Mouse (Mus musculus) splenic B cell, adult 2 months (primary cell): Measurements from ENCODE around the gene Rhox2c.
"Not testable (repeated sequence)": the region's sequence is repeated elsewhere in the genome, so short reads cannot be mapped to it uniquely, and the experiment has no call there.

ENCODE experiments used
- DNase-seq: peaks from one replicate; pipeline ENCODE4 v3.0.0-alpha.2; 2011; ENCODE audit warnings: low read depth, low spot score
- H3K27me3 ChIP-seq: 2 replicates; pipeline ENCODE4 v1.6.1; 2012; ENCODE audit warnings: mild to moderate bottlenecking, low read length, moderate library complexity, mixed read lengths; ENCODE audit not compliant: control insufficient read depth, poor library complexity, insufficient read depth, severe bottlenecking
- H3K36me3 ChIP-seq: 2 replicates; pipeline ENCODE4 v1.6.1; 2012; ENCODE audit warnings: mild to moderate bottlenecking, low read length, moderate library complexity, mixed read lengths; ENCODE audit not compliant: control insufficient read depth, poor library complexity, insufficient read depth, severe bottlenecking

Gene Rhox2c

DNA sequence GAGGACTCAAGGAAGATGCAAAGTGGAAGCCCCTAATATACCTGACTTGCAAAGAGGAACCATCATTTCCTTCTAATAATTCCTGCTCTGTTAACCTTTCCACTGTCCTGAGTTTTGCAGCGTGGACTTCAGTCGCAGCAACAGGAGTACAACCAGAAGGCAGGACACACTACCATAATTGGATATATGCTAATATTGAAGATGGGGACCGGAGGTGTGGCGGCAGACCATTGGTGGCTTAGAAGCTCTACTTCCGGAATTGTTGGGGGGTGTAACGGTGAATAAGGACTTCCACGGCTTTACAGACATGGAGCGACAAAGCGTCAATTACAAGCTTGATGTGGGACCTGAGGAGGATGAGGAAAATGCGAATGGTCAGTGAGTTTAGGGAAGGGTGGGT is at the start of gene Rhox2c:
Gene Rhox2c, plus strand, starts transcription at position 301 of the 400 bp plus-strand sequence.
- not testable (repeated sequence) for H3K36me3 ChIP-seq, H3K27me3 ChIP-seq, DNase-seq

DNA sequence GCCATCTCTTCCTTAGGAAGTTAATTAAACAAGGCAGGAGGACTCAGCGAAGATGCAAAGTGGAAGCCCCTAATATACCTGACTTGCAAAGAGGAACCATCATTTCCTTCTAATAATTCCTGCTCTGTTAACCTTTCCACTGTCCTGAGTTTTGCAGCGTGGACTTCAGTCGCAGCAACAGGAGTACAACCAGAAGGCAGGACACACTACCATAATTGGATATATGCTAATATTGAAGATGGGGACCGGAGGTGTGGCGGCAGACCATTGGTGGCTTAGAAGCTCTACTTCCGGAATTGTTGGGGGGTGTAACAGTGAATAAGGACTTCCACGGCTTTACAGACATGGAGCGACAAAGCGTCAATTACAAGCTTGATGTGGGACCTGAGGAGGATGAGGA is 41.7 kb upstream of the Rhox2c start, which contains the start of gene Rhox2b:
Gene Rhox2b, plus strand, starts transcription at position 301 of the 400 bp plus-strand sequence.
- H3K36me3 ChIP-seq, DNase-seq, H3K27me3 ChIP-seq: not testable (repeated sequence)

DNA sequence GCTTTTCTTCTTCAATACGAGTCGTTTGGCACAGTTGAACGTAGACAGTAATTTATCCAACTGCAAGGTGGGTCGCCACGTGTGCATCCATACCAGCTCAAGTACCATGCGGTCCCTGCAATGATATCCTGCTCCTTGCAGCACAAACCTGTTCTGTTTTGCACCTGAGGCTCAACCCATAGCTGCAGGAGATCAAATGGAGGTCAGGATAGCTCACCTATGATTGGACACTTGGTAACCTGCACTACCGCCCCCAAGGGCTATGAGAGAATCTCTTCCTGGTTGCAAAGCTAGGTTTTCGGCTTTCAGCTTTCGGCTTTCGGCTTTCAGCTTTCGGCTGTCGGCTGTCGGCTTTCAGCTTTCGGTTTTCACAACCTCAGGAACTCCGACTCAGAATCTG is 21.3 kb upstream of the Rhox2c start, which contains the start of gene Rhox4b:
Gene Rhox4b, plus strand, starts transcription at position 301 of the 400 bp plus-strand sequence.
- not testable (repeated sequence) for H3K36me3 ChIP-seq, DNase-seq, H3K27me3 ChIP-seq

DNA sequence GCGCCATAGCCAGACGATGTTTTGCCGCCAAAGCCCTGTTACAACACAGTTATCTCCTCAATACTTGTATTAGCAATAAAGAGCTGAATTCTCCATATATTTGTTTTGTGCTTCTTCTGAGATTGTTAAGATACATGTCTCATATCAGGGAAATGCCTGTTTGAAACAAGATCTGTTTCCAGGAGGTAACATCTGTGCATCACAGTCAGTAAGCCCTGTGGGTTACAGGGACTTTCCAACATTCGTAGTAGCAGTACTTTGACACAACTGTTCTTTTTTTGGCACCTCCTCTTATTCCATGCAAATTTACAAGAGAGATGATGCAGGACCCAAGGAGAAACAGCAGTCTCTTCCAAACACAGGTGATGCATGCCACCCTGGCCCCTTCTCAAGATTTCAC is 4.8 kb downstream of the Rhox2c start, which contains the start of gene Rhox3c:
Gene Rhox3c, plus strand, starts transcription at position 301 of the 400 bp plus-strand sequence.
- not testable (repeated sequence) for H3K27me3 ChIP-seq, H3K36me3 ChIP-seq, DNase-seq

DNA sequence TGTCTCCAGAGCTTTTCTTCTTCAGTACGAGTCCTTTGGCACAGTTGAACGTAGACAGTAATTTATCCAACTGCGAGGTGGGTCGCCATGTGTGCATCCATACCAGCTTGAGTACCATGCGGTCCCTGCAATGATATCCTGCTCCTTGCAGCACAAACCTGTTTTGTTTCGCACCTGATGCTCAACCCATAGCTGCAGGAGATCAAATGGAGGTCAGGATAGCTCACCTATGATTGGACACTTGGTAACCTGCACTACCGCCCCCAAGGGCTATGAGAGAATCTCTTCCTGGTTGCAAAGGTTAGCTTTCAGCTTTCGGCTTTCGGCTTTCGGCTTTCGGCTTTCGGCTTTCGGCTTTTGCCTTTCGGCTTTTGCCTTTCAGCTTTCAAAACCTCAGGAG is 26.6 kb downstream of the Rhox2c start, which contains the start of gene Rhox4c:
Gene Rhox4c, plus strand, starts transcription at position 301 of the 400 bp plus-strand sequence.
- H3K36me3 ChIP-seq, DNase-seq: not testable (repeated sequence)

DNA sequence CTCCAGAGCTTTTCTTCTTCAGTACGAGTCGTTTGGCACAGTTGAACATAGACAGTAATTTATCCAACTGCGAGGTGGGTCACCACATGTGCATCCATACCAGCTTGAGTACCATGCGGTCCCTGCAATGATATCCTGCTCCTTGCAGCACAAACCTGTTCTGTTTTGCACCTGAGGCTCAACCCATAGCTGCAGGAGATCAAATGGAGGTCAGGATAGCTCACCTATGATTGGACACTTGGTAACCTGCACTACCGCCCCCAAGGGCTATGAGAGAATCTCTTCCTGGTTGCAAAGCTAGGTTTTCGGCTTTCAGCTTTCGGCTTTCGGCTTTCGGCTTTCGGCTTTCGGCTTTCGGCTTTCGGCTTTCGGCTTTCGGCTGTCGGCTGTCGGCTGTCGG is 60.6 kb downstream of the Rhox2c start, which contains the start of gene Rhox4d:
Gene Rhox4d, plus strand, starts transcription at position 301 of the 400 bp plus-strand sequence.
- H3K27me3 ChIP-seq: not testable (repeated sequence)

More for the DNA sequence above, 26.6 kb downstream of the Rhox2c start, which contains the start of gene Rhox4c:
- H3K27me3 ChIP-seq: not testable (repeated sequence)

More for the DNA sequence above, 60.6 kb downstream of the Rhox2c start, which contains the start of gene Rhox4d:
- H3K36me3 ChIP-seq, DNase-seq: not testable (repeated sequence)
